Mouse (Mus musculus): ENCODE measurements around the gene Ccdc107.

The Ccdc107 gene

DNA sequence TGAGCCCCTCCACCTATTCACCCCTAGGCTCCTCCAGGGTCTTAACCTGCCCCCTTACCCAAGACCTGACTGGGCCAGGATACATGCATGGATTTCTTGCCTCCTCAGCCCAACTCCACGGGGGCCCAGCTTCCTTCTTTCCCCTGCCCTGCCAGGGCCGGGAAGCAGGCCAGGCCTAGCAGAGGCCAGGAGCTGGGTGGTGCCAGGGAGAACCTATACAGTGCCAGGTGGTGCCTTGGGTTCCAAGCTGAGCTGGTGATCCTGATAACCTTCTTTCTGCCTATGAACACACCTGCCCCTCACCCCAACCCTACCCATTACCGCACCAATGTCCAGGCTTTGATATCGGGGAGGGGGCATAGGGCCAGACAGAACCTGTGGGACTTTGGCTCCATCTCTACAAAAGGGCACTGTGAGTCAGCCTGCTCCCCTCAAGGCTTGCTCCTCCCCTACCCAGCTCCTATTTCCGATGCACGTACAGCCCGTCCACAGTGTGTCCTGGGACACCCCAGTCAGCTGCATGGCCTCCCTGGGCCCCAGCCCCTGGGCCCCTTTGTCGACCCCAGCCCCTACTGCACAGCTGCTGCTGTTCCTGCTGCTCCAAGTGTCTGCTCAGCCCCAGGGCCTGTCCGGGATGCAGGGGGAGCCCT, 14.0 kb downstream of the Ccdc107 start, which contains the start of gene Car9:
TSS of gene Car9 (plus strand) at position 431 of the 650 bp plus-strand sequence.
- in situ Hi-C loops (cut with MboI; ENCODE audit: low pct_unique_long_range_greater_than_20kb in 1 of 2, low sequenced_read_pairs in 2 of 2, unreplicated experiment in 1 of 2) = no loop called here

- in situ Hi-C loops (cut with MboI; ENCODE audit: low pct_unique_long_range_greater_than_20kb in 1 of 2, low sequenced_read_pairs in 2 of 2, unreplicated experiment in 1 of 2) = no loop called here
Observed at GRCm38 (mm10) chr4:43507938-43508665, 15.4 kb downstream of the Ccdc107 start.

GRCm38 (mm10) chr4:43508666-43508997, 15.9 kb downstream of the Ccdc107 start:
- in situ Hi-C loops (cut with MboI; ENCODE audit: low pct_unique_long_range_greater_than_20kb in 1 of 2, low sequenced_read_pairs in 2 of 2, unreplicated experiment in 1 of 2) = no loop called here

GRCm38 (mm10) chr4:43509109-43509508, 16.4 kb downstream of the Ccdc107 start:
- in situ Hi-C loops (cut with MboI; ENCODE audit: low pct_unique_long_range_greater_than_20kb in 1 of 2, low sequenced_read_pairs in 2 of 2, unreplicated experiment in 1 of 2) = no loop called here

DNA sequence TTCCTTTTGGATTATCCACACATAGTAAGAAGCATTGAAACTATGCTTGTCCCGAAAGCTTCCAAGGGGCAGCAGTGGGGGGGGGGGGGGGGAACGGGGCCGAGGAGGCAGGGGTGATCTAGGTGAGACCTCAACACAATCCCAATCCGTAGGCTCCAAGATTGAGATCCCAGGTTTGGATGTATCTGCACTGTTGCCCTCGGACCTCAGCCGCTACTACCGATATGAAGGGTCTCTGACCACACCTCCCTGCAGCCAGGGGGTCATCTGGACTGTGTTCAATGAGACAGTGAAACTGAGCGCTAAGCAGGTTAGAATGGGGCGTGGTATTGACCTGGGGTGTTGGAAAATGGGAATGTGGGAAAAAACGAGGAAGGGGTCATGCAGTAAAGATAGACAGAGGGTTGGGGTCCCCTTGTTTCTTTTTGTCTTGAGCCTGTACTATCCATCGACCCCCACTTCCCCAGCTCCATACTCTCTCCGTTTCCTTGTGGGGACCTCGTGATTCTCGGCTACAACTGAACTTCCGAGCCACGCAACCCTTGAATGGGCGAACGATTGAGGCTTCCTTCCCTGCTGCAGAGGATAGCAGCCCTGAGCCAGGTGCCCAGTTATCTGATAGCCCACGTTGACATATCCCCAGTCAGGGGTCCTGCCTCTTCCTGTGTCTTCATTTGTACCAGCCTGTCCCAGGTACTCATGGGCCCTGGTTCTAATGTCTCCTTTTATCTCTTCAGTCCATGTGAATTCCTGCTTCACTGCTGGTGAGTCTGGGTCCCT, 19.2 kb downstream of the Ccdc107 start:
- in situ Hi-C loops (cut with MboI; ENCODE audit: low pct_unique_long_range_greater_than_20kb in 1 of 2, low sequenced_read_pairs in 2 of 2, unreplicated experiment in 1 of 2) = no loop called here

- in situ Hi-C loops (cut with MboI; ENCODE audit: low pct_unique_long_range_greater_than_20kb in 1 of 2, low sequenced_read_pairs in 2 of 2, unreplicated experiment in 1 of 2) = no loop called here
Observed at GRCm38 (mm10) chr4:43512653-43513052, 20.0 kb downstream of the Ccdc107 start.

DNA sequence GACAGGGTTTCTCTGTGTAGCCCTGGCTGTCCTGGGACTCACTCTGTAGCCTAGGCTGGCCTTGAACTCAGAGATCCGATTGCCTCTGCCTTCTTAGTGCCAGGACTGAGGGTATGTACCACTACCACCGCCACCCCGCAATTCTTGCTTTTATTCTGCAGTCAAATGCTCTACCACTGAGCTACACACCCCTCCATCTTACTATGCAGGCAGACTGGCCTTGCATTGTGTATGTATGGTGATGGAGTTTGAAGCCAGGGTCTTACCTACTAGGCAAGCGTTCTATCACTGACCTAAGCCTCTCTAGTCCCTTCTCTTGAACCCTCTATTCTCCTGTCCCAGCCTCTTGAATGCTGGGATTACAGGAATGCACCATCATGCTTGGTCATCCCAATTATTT, 20.6 kb downstream of the Ccdc107 start:
- in situ Hi-C loops (cut with MboI; ENCODE audit: low pct_unique_long_range_greater_than_20kb in 1 of 2, low sequenced_read_pairs in 2 of 2, unreplicated experiment in 1 of 2) = no loop called here

- in situ Hi-C loops (cut with MboI; ENCODE audit: low pct_unique_long_range_greater_than_20kb in 1 of 2, low sequenced_read_pairs in 2 of 2, unreplicated experiment in 1 of 2) = no loop called here
Observed at GRCm38 (mm10) chr4:43513791-43514190, 21.1 kb downstream of the Ccdc107 start.

- in situ Hi-C loops (cut with MboI; ENCODE audit: low pct_unique_long_range_greater_than_20kb in 1 of 2, low sequenced_read_pairs in 2 of 2, unreplicated experiment in 1 of 2) = no loop called here
Observed at GRCm38 (mm10) chr4:43515764-43516708, 23.3 kb downstream of the Ccdc107 start.

DNA sequence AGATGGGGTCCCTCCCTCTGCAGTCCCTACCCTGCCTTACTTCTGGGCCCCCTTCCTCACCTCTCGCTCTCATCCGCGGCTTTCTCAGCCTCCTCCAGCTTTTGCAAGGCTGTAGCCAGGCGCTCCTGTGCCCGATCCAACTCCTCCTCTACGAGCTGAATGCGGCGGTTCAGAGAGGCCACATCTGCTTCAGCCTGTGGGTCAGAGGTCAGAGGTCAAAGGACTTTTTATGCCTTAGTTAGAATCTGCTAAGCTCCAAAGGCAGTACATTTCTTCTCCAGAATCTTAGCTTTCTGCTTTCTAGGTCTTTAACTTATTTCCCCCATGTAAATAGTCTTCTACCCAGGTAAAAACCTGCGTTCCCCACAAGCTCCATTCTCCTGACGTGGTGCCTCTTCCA, 26.9 kb downstream of the Ccdc107 start:
- in situ Hi-C loops (cut with MboI; ENCODE audit: low pct_unique_long_range_greater_than_20kb in 1 of 2, low sequenced_read_pairs in 2 of 2, unreplicated experiment in 1 of 2) = no loop called here

GRCm38 (mm10) chr4:43519956-43520355, 27.3 kb downstream of the Ccdc107 start:
- in situ Hi-C loops (cut with MboI; ENCODE audit: low pct_unique_long_range_greater_than_20kb in 1 of 2, low sequenced_read_pairs in 2 of 2, unreplicated experiment in 1 of 2) = no loop called here

DNA sequence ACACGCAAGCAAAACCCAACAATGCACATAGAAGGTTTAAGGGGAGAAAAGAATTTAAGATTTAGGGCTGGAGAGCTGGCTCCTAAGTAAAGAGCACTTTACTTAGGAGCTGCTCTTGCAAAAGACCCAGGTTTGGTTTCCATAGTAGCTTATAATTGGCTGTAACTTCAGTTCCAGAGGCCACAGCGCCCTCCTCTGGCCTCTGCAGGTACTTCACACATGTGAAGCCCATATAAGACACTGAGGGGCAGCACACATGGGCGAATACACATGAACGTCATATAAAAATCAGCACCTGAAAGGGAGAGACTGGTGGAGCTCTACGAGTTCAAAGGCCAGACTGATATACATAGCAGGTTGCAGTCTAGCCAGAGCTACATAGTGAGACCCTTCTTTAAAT, 35.2 kb downstream of the Ccdc107 start:
- in situ Hi-C loops (cut with MboI; ENCODE audit: low pct_unique_long_range_greater_than_20kb in 1 of 2, low sequenced_read_pairs in 2 of 2, unreplicated experiment in 1 of 2) = no loop called here

- in situ Hi-C loops (cut with MboI; ENCODE audit: low pct_unique_long_range_greater_than_20kb in 1 of 2, low sequenced_read_pairs in 2 of 2, unreplicated experiment in 1 of 2) = no loop called here
Observed at GRCm38 (mm10) chr4:43528487-43528886, 35.8 kb downstream of the Ccdc107 start.

DNA sequence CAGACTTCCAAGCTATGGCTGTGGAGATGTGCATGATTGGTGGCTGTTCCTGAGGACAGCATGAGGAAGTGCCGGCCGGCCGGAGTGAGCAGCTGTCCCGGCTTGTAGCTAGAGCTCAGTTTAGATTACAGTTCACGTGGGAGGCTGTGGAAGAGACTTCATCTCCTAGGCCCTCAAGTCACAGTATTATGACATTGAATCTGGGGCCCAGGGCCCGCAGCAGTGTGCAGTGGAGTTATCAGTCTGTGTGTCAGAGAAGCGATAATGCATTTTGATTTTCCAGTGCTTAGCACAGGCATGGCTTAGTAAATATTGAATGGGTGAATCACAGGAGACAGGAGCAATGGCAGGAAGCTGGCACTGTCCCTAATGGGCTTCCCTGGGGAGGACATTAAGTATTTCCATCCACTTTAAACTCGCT, 37.4 kb downstream of the Ccdc107 start:
- in situ Hi-C loops (cut with MboI; ENCODE audit: low pct_unique_long_range_greater_than_20kb in 1 of 2, low sequenced_read_pairs in 2 of 2, unreplicated experiment in 1 of 2) = no loop called here

- in situ Hi-C loops (cut with MboI; ENCODE audit: low pct_unique_long_range_greater_than_20kb in 1 of 2, low sequenced_read_pairs in 2 of 2, unreplicated experiment in 1 of 2) = no loop called here
Observed at GRCm38 (mm10) chr4:43530581-43530980, 37.9 kb downstream of the Ccdc107 start.

- in situ Hi-C loops (cut with MboI; ENCODE audit: low pct_unique_long_range_greater_than_20kb in 1 of 2, low sequenced_read_pairs in 2 of 2, unreplicated experiment in 1 of 2) = no loop called here
Observed at GRCm38 (mm10) chr4:43533270-43533669, 40.6 kb downstream of the Ccdc107 start.

GRCm38 (mm10) chr4:43535628-43536027, 42.9 kb downstream of the Ccdc107 start:
- in situ Hi-C loops (cut with MboI; ENCODE audit: low pct_unique_long_range_greater_than_20kb in 1 of 2, low sequenced_read_pairs in 2 of 2, unreplicated experiment in 1 of 2) = no loop called here

DNA sequence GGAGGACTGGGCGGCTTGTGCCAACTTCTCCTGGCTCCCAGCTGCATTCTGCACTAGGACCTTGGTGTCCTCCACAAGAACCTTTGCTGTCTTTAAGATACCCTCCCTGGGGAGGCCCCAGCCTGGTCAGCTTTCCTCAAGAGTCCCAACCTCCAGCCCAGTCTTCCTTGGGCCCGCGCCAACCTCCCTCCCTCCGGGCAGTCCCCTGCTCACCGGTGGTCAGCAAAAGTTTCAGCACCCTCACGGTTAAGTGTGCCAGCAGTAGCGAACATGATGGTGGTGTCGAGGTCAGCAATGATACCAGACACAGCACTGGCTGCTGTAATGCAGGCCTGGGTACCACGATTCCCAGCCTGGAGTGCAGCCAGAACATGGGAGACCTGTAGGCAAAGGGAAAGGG, 43.3 kb downstream of the Ccdc107 start:
- in situ Hi-C loops (cut with MboI; ENCODE audit: low pct_unique_long_range_greater_than_20kb in 1 of 2, low sequenced_read_pairs in 2 of 2, unreplicated experiment in 1 of 2) = no loop called here

Measured in mouse embryonic stem cell (cell line).